16 mouse cellular contexts compared by ENCODE assay signal in the genomic region with DNA sequence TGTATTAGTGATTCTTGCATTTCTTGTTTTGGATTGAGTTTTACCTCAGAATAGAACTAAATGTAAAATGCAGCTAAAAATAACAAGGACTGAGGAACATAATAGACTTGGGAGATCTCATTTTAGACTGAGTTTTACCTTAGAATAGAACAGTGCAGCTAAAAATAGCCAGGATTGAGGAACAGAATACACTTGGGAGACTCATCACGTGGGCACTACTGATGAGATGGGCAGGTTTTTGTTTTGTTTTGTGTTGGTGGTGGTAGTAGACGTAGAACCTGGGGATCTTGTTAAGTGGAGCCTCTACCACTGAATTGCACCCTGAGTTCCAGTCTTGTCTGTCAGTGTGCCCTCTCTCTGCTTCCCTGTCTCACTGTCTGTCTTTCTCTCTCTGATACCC. TPM values are rescaled to one million over a fixed set of nuclear protein-coding genes. Genes with fewer than 3 reads are reported as not detected.
A peak's percentile ranks its signal among the peaks of the same experiment; 100 is the strongest.
DNase-seq lines count a peak whose midpoint lies in the region; ATAC-seq and TF ChIP-seq lines count a peak whose summit lies in the region.
"Had no signal": no experiment of that assay in that cellular context is flagged by ENCODE, and none has a peak within 500 bp of the region (broad histone marks: within the 10 kb centered on the region; RNA-seq: fewer than 3 reads in every experiment).

No protein-coding gene starts in this region.

- peak overlapping the region; percentile 86; the same call in 1 of the 2 replicates for H3K4me2 ChIP-seq in forebrain, embryonic 14.5 days (ENCODE audit: low read length)
- H3K4me2 ChIP-seq in midbrain, embryonic 13.5 days (replicated peaks) = no peak overlapping the region
- H3K4me2 ChIP-seq in midbrain, embryonic 11.5 days = no peak overlapping the region
- peak overlapping the region; percentile 87; the same call in 1 of the 2 replicates for H3K4me2 ChIP-seq in heart, postnatal 0 days (ENCODE audit: low read depth, low read length)
- no peak overlapping the region for H3K4me2 ChIP-seq in kidney, embryonic 14.5 days (replicated peaks; ENCODE audit: low read depth, low read length)
- H3K4me2 ChIP-seq: embryonic facial prominence, embryonic 13.5 days; liver, embryonic 13.5 days had no signal

- TF ChIP-seq EP300 in heart, postnatal 0 days (IDR thresholded peaks at IDR 0.05; ENCODE audit: low read depth) = no peak

- no peak overlapping the region for H3K27ac ChIP-seq in forebrain, embryonic 14.5 days (ENCODE audit: low read depth, low read length)
- H3K27ac ChIP-seq in forebrain, embryonic 10.5 days = no peak overlapping the region
- H3K27ac ChIP-seq in heart, embryonic 10.5 days = peak overlapping the region; percentile 29; the same call in 1 of the 2 replicates
- H3K27ac ChIP-seq in midbrain, embryonic 13.5 days = no peak overlapping the region
- H3K27ac ChIP-seq in midbrain, embryonic 11.5 days (ENCODE audit: low read depth, low read length) = no peak overlapping the region
- no peak overlapping the region for H3K27ac ChIP-seq in heart, postnatal 0 days (ENCODE audit: low read depth)
- no peak overlapping the region for H3K27ac ChIP-seq in kidney, embryonic 14.5 days (ENCODE audit: low read depth, low read length)
- H3K27ac ChIP-seq: embryonic facial prominence, embryonic 13.5 days; liver, embryonic 13.5 days had no signal

- H3K4me3 ChIP-seq in forebrain, embryonic 14.5 days (ENCODE audit: low read depth, low read length) = no peak overlapping the region
- H3K4me3 ChIP-seq in forebrain, embryonic 10.5 days = no peak overlapping the region
- H3K4me3 ChIP-seq in heart, embryonic 10.5 days = no peak overlapping the region
- H3K4me3 ChIP-seq in midbrain, embryonic 13.5 days (replicated peaks) = no peak overlapping the region
- no peak overlapping the region for H3K4me3 ChIP-seq in midbrain, embryonic 11.5 days (ENCODE audit: low read depth, low read length)
- no peak overlapping the region for H3K4me3 ChIP-seq in heart, postnatal 0 days (ENCODE audit: low read depth, low read length)
- H3K4me3 ChIP-seq in kidney, embryonic 14.5 days (ENCODE audit: low read length) = no peak overlapping the region
- H3K4me3 ChIP-seq: embryonic facial prominence, embryonic 13.5 days; liver, embryonic 13.5 days had no signal

- 93% methylated on average over 2 of the region's 2 CpGs for WGBS in forebrain, embryonic 14.5 days
- WGBS in forebrain, embryonic 10.5 days = 92% methylated on average over 2 of the region's 2 CpGs
- 58% methylated on average over 2 of the region's 2 CpGs for WGBS in heart, embryonic 10.5 days
- WGBS in midbrain, embryonic 13.5 days = 86% methylated on average over 2 of the region's 2 CpGs
- WGBS in midbrain, embryonic 11.5 days = 93% methylated on average over 2 of the region's 2 CpGs
- 40% methylated on average over 2 of the region's 2 CpGs for WGBS in heart, postnatal 0 days
- 80% methylated on average over 2 of the region's 2 CpGs for WGBS in kidney, embryonic 14.5 days

- no peak for TF ChIP-seq CTCF in heart, postnatal 0 days (IDR thresholded peaks at IDR 0.05; ENCODE audit: low read depth)

- H3K36me3 ChIP-seq in forebrain, embryonic 14.5 days (ENCODE audit: control insufficient read depth, insufficient read depth, low read length) = no peaks in the 10 kb centered on the region
- no peaks in the 10 kb centered on the region for H3K36me3 ChIP-seq in forebrain, embryonic 10.5 days (replicated peaks)
- H3K36me3 ChIP-seq in heart, embryonic 10.5 days = no peaks in the 10 kb centered on the region
- H3K36me3 ChIP-seq in midbrain, embryonic 13.5 days = no peaks in the 10 kb centered on the region
- no peaks in the 10 kb centered on the region for H3K36me3 ChIP-seq in midbrain, embryonic 11.5 days (ENCODE audit: control insufficient read depth, insufficient read depth, low read length)
- H3K36me3 ChIP-seq in heart, postnatal 0 days (replicated peaks; ENCODE audit: control insufficient read depth, insufficient read depth, low read length) = no peaks in the 10 kb centered on the region
- H3K36me3 ChIP-seq in kidney, embryonic 14.5 days (ENCODE audit: control insufficient read depth, insufficient read depth, low read length) = no peaks in the 10 kb centered on the region
- H3K36me3 ChIP-seq: embryonic facial prominence, embryonic 13.5 days; liver, embryonic 13.5 days had no signal

- no peak for DNase-seq in forebrain, embryonic 14.5 days (ENCODE audit: low spot score)
- DNase-seq in forebrain, embryonic 10.5 days (ENCODE audit: extremely low spot score, low spot score) = no peak
- DNase-seq in heart, embryonic 10.5 days (ENCODE audit: low spot score) = no peak
- no peak for DNase-seq in heart, adult 9 months (ENCODE audit: low spot score in 2 of 2)
- DNase-seq in midbrain, embryonic 11.5 days (ENCODE audit: low spot score, missing footprints) = no peak
- DNase-seq in heart, postnatal 0 days (ENCODE audit: low spot score) = no peak
- DNase-seq: gastrocnemius, postnatal 25 days; kidney, adult 2 months; kidney, postnatal 36 days; liver, embryonic 13.5 days; right cerebral cortex, adult 18-20 months; thymus, postnatal 25 days had no signal

- no peaks in the 10 kb centered on the region for H3K9me3 ChIP-seq in forebrain, embryonic 14.5 days (replicated peaks; ENCODE audit: control insufficient read depth, low read length)
- no peaks in the 10 kb centered on the region for H3K9me3 ChIP-seq in forebrain, embryonic 10.5 days
- H3K9me3 ChIP-seq in heart, embryonic 10.5 days = no peaks in the 10 kb centered on the region
- H3K9me3 ChIP-seq in midbrain, embryonic 13.5 days = no peaks in the 10 kb centered on the region
- no peaks in the 10 kb centered on the region for H3K9me3 ChIP-seq in midbrain, embryonic 11.5 days (ENCODE audit: control insufficient read depth, low read length)
- H3K9me3 ChIP-seq in heart, postnatal 0 days (replicated peaks; ENCODE audit: control insufficient read depth, low read length) = no peaks in the 10 kb centered on the region
- no peaks in the 10 kb centered on the region for H3K9me3 ChIP-seq in kidney, embryonic 14.5 days (ENCODE audit: control insufficient read depth, low read length)
- H3K9me3 ChIP-seq: embryonic facial prominence, embryonic 13.5 days; liver, embryonic 13.5 days had no signal

- H3K4me1 ChIP-seq in forebrain, embryonic 14.5 days (ENCODE audit: control insufficient read depth, insufficient read depth, low read length) = peaks cover 6% of the 10 kb centered on the region; the same call in 1 of the 2 replicates
- peaks cover 24% of the 10 kb centered on the region for H3K4me1 ChIP-seq in forebrain, embryonic 10.5 days
- H3K4me1 ChIP-seq in heart, embryonic 10.5 days = peaks cover 24% of the 10 kb centered on the region
- peaks cover 15% of the 10 kb centered on the region for H3K4me1 ChIP-seq in midbrain, embryonic 13.5 days (replicated peaks)
- no peaks in the 10 kb centered on the region for H3K4me1 ChIP-seq in midbrain, embryonic 11.5 days (ENCODE audit: control insufficient read depth, insufficient read depth, low read length)
- H3K4me1 ChIP-seq in heart, postnatal 0 days (ENCODE audit: control insufficient read depth, insufficient read depth) = peaks cover 19% of the 10 kb centered on the region
- 0 out of 2 replicates have a peak, but pooled peaks cover 3% of the 10 kb centered on the region for H3K4me1 ChIP-seq in kidney, embryonic 14.5 days (ENCODE audit: control insufficient read depth, insufficient read depth, low read length)

- ATAC-seq in forebrain, embryonic 14.5 days = no peak
- no peak for ATAC-seq in midbrain, embryonic 13.5 days
- no peak for ATAC-seq in midbrain, embryonic 11.5 days (ENCODE audit: low FRiP score)
- no peak for ATAC-seq in heart, postnatal 0 days (ENCODE audit: insufficient read depth, low read depth)
- ATAC-seq in kidney, embryonic 14.5 days (ENCODE audit: low FRiP score, low TSS enrichment) = no peak
- ATAC-seq: Patski had no signal

- H3K9ac ChIP-seq in forebrain, embryonic 14.5 days (ENCODE audit: low read length) = no peak overlapping the region
- H3K9ac ChIP-seq in midbrain, embryonic 13.5 days (replicated peaks) = 0 out of 2 replicates have a peak overlapping the region, but pooled peaks have one; percentile 2
- H3K9ac ChIP-seq in midbrain, embryonic 11.5 days (ENCODE audit: low read length) = no peak overlapping the region
- no peak overlapping the region for H3K9ac ChIP-seq in heart, postnatal 0 days (replicated peaks; ENCODE audit: low read depth, low read length)
- no peak overlapping the region for H3K9ac ChIP-seq in kidney, embryonic 14.5 days (ENCODE audit: low read depth, low read length)
- H3K9ac ChIP-seq: embryonic facial prominence, embryonic 13.5 days; liver, embryonic 13.5 days had no signal

- no peaks in the 10 kb centered on the region for H3K27me3 ChIP-seq in forebrain, embryonic 14.5 days (replicated peaks; ENCODE audit: control insufficient read depth, insufficient read depth, low read length)
- H3K27me3 ChIP-seq in forebrain, embryonic 10.5 days (ENCODE audit: poor library complexity, severe bottlenecking) = peaks cover 22% of the 10 kb centered on the region
- H3K27me3 ChIP-seq in heart, embryonic 10.5 days (ENCODE audit: insufficient read depth, poor library complexity, severe bottlenecking) = no peaks in the 10 kb centered on the region; the same call in 1 of the 2 replicates
- peaks cover 3% of the 10 kb centered on the region; the same call in 1 of the 2 replicates for H3K27me3 ChIP-seq in midbrain, embryonic 13.5 days
- no peaks in the 10 kb centered on the region; the same call in 1 of the 2 replicates for H3K27me3 ChIP-seq in midbrain, embryonic 11.5 days (ENCODE audit: control insufficient read depth, insufficient read depth, low read length)
- H3K27me3 ChIP-seq in heart, postnatal 0 days (ENCODE audit: control insufficient read depth, insufficient read depth, low read length) = no peaks in the 10 kb centered on the region
- H3K27me3 ChIP-seq in kidney, embryonic 14.5 days (ENCODE audit: control insufficient read depth, insufficient read depth, low read length) = no peaks in the 10 kb centered on the region

RNA-seq across cellular contexts. Expression of gene Actr3b, which starts 2.1 kb away (rescaled TPM):
- polyA plus RNA-seq in forebrain, embryonic 14.5 days (2014; fragmentation: Nextera tagmentation; extraction: Ambion mirVana) = 48.6 and 53.0 TPM in 2 replicates
- polyA plus RNA-seq in forebrain, embryonic 10.5 days (2016; fragmentation: Nextera tagmentation; extraction: Ambion mirVana) = 11.0 and 11.7 TPM in 2 replicates
- polyA plus RNA-seq in heart, embryonic 10.5 days (2016; fragmentation: Nextera tagmentation; extraction: Ambion mirVana) = 22.7 and 40.6 TPM in 2 replicates
- polyA plus RNA-seq in midbrain, embryonic 13.5 days (2015; fragmentation: Nextera tagmentation; extraction: Ambion mirVana) = 13.6 and 15.2 TPM in 2 replicates
- 7.4 and 7.8 TPM in 2 replicates for polyA plus RNA-seq in midbrain, embryonic 11.5 days (2014; fragmentation: Nextera tagmentation; extraction: Ambion mirVana)
- 12.0 and 16.7 TPM in 2 replicates for total RNA-seq in heart, postnatal 0 days (2014; rRNA removed; ENCODE audit: low replicate concordance)
- 27.6 and 29.4 TPM in 2 replicates for polyA plus RNA-seq in heart, postnatal 0 days (2015; fragmentation: Nextera tagmentation; extraction: Ambion mirVana)
- polyA plus RNA-seq in kidney, embryonic 14.5 days (2014; fragmentation: Nextera tagmentation; extraction: Ambion mirVana) = 5.0 and 5.7 TPM in 2 replicates

RNA-seq across cellular contexts. Expression of gene Xrcc2, which starts 56.2 kb away (rescaled TPM):
- polyA plus RNA-seq in forebrain, embryonic 14.5 days (2014; fragmentation: Nextera tagmentation; extraction: Ambion mirVana) = 4.2 and 4.5 TPM in 2 replicates
- polyA plus RNA-seq in forebrain, embryonic 10.5 days (2016; fragmentation: Nextera tagmentation; extraction: Ambion mirVana) = 20.7 and 22.7 TPM in 2 replicates
- 13.0 and 13.2 TPM in 2 replicates for polyA plus RNA-seq in heart, embryonic 10.5 days (2016; fragmentation: Nextera tagmentation; extraction: Ambion mirVana)
- polyA plus RNA-seq in midbrain, embryonic 13.5 days (2015; fragmentation: Nextera tagmentation; extraction: Ambion mirVana) = 5.1 and 6.3 TPM in 2 replicates
- polyA plus RNA-seq in midbrain, embryonic 11.5 days (2014; fragmentation: Nextera tagmentation; extraction: Ambion mirVana) = 9.7 and 10.2 TPM in 2 replicates
- total RNA-seq in heart, postnatal 0 days (2014; rRNA removed; ENCODE audit: low replicate concordance) = 7.3 and 29.1 TPM in 2 replicates
- 3.0 and 3.3 TPM in 2 replicates for polyA plus RNA-seq in heart, postnatal 0 days (2015; fragmentation: Nextera tagmentation; extraction: Ambion mirVana)
- 8.4 and 10.6 TPM in 2 replicates for polyA plus RNA-seq in kidney, embryonic 14.5 days (2014; fragmentation: Nextera tagmentation; extraction: Ambion mirVana)

Comparison
In these comparisons a context has a peak if more than half of its experiments do, and no peak if none do; other contexts are left out.
1. H3K4me2 ChIP-seq: peak in forebrain, embryonic 14.5 days (single experiment) and heart, postnatal 0 days (single experiment); none in midbrain, embryonic 13.5 days (single experiment), midbrain, embryonic 11.5 days (single experiment) and kidney, embryonic 14.5 days (single experiment).